Mouse (Mus musculus) MEL (cell line): ENCODE measurements around the gene Rapgef6. TPM values are rescaled to one million over a fixed set of nuclear protein-coding genes. Genes with fewer than 3 reads are reported as not detected.

Experiments used
- DNase-seq: peaks from one replicate; pipeline ENCODE4 v3.0.0; 2011; ENCODE audit warnings: low read depth, low spot score
- H3K27ac ChIP-seq: 2 replicates; pipeline ENCODE4 v1.5.1; 2012; ENCODE audit warnings: low read depth, mild to moderate bottlenecking, control low read depth, low read length, moderate library complexity; ENCODE audit not compliant: control insufficient read depth
- H3K27me3 ChIP-seq, 2 experiments: fragments of 150-350 bp in 1 of 2; sonication (generic) in 1 of 2; 2 replicates each; pipeline ENCODE4 v1.6.1; 2012; ENCODE audit warnings: low read length in 2 of 2, mild to moderate bottlenecking in 2 of 2, improper control_type of control experiment in 1 of 2, moderate library complexity in 1 of 2; ENCODE audit not compliant: insufficient read depth in 2 of 2, control insufficient read depth in 1 of 2
- H3K36me3 ChIP-seq, 2 experiments: 2 replicates each; pipeline ENCODE4 v1.6.1; 2012 to 2014; ENCODE audit warnings: low read length in 2 of 2, improper control_type of control experiment in 1 of 2, inconsistent platforms in 1 of 2, mild to moderate bottlenecking in 1 of 2; ENCODE audit not compliant: insufficient read depth in 2 of 2, control insufficient read depth in 1 of 2
- H3K4me1 ChIP-seq, 2 experiments: fragments of 150-350 bp in 1 of 2; sonication (generic) in 1 of 2; 2 replicates each; pipeline ENCODE4 v1.6.1; 2012; ENCODE audit warnings: low read length in 2 of 2, improper control_type of control experiment in 1 of 2, mild to moderate bottlenecking in 1 of 2; ENCODE audit not compliant: insufficient read depth in 2 of 2, control insufficient read depth in 1 of 2
- H3K4me3 ChIP-seq, 2 experiments: fragments of 150-350 bp in 1 of 2; sonication (generic) in 1 of 2; 2 replicates each; pipeline ENCODE4 v1.5.1; 2012; ENCODE audit warnings: low read depth in 2 of 2, low read length in 2 of 2, mild to moderate bottlenecking in 2 of 2, moderate library complexity in 2 of 2, control low read depth in 1 of 2, improper control_type of control experiment in 1 of 2; ENCODE audit not compliant: control insufficient read depth in 1 of 2, insufficient read depth in 1 of 2
- H3K79me2 ChIP-seq: 2 replicates; pipeline ENCODE4 v1.6.1; 2012; ENCODE audit warnings: mild to moderate bottlenecking, low read length, moderate library complexity; ENCODE audit not compliant: control insufficient read depth, poor library complexity, insufficient read depth
- H3K9ac ChIP-seq: 2 replicates; pipeline ENCODE4 v1.6.1; 2012; ENCODE audit warnings: low read depth, mild to moderate bottlenecking, control low read depth, low read length, moderate library complexity; ENCODE audit not compliant: control insufficient read depth, poor library complexity, severe bottlenecking
- H3K9me3 ChIP-seq: fragments of 150-350 bp; sonication (generic); replicated peaks from 2 replicates; pipeline ENCODE4 v1.6.1; 2012; ENCODE audit warnings: mild to moderate bottlenecking, low read length, improper control_type of control experiment, moderate library complexity; ENCODE audit not compliant: insufficient read depth
- BHLHE40 ChIP-seq: IDR thresholded peaks from 2 replicates; pipeline ENCODE4 v1.6.1; 2012; ENCODE audit warnings: low read depth, mild to moderate bottlenecking, inconsistent platforms, low read length, improper control_type of control experiment, borderline replicate concordance
- CHD1 ChIP-seq: IDR thresholded peaks from 2 replicates; pipeline ENCODE4 v1.6.1; 2012; ENCODE audit warnings: low read depth, mild to moderate bottlenecking, inconsistent platforms, low read length, improper control_type of control experiment
- CHD2 ChIP-seq: IDR thresholded peaks from 2 replicates; pipeline ENCODE4 v1.6.1; 2011; ENCODE audit warnings: low read length, improper control_type of control experiment
- E2F4 ChIP-seq: IDR thresholded peaks from 2 replicates; pipeline ENCODE4 v1.6.1; 2011; ENCODE audit warnings: low read depth, low read length, improper control_type of control experiment, borderline replicate concordance
- ELF1 ChIP-seq: IDR thresholded peaks from 2 replicates; pipeline ENCODE4 v1.6.1; 2014; ENCODE audit warnings: low read depth, mild to moderate bottlenecking, inconsistent platforms, low read length, improper control_type of control experiment, moderate library complexity
- EP300 ChIP-seq, 2 experiments: IDR thresholded peaks; 2 replicates each; pipeline ENCODE4 v1.6.1; 2011; ENCODE audit warnings: improper control_type of control experiment in 2 of 2, low read length in 2 of 2, low read depth in 1 of 2, mild to moderate bottlenecking in 1 of 2
- ETS1 ChIP-seq: IDR thresholded peaks from 2 replicates; pipeline ENCODE4 v1.6.1; 2012; ENCODE audit warnings: low read depth, mild to moderate bottlenecking, inconsistent platforms, low read length, improper control_type of control experiment, moderate library complexity
- GABPA ChIP-seq: IDR thresholded peaks from 2 replicates; pipeline ENCODE4 v1.6.1; 2012; ENCODE audit warnings: low read depth, mild to moderate bottlenecking, inconsistent platforms, low read length, improper control_type of control experiment, moderate library complexity
- GATA1 ChIP-seq: IDR thresholded peaks from 2 replicates; pipeline ENCODE4 v1.6.1; 2011; ENCODE audit warnings: low read depth, low read length, improper control_type of control experiment
- KAT2A ChIP-seq: conservative IDR thresholded peaks from 2 replicates; pipeline ENCODE4 v1.6.1; 2012; ENCODE audit warnings: low read depth, low read length, improper control_type of control experiment, inconsistent platforms
- MAFK ChIP-seq: IDR thresholded peaks from 2 replicates; pipeline ENCODE4 v1.6.1; 2011; ENCODE audit warnings: low read depth, mild to moderate bottlenecking, low read length, improper control_type of control experiment, borderline replicate concordance
- MAZ ChIP-seq: IDR thresholded peaks from 2 replicates; pipeline ENCODE4 v1.6.1; 2012; ENCODE audit warnings: low read depth, mild to moderate bottlenecking, inconsistent platforms, low read length, improper control_type of control experiment
- MEF2A ChIP-seq: IDR thresholded peaks from 2 replicates; pipeline ENCODE4 v1.6.1; 2014; ENCODE audit warnings: low read depth, mild to moderate bottlenecking, inconsistent platforms, low read length, improper control_type of control experiment; ENCODE audit not compliant: poor library complexity, insufficient replicate concordance, severe bottlenecking; ENCODE audit errors: extremely low read depth
- MXI1 ChIP-seq: IDR thresholded peaks from 2 replicates; pipeline ENCODE4 v1.6.1; 2011; ENCODE audit warnings: mild to moderate bottlenecking, low read depth, low read length, improper control_type of control experiment
- MYB ChIP-seq: IDR thresholded peaks from 2 replicates; pipeline ENCODE4 v1.6.1; 2011; ENCODE audit warnings: mild to moderate bottlenecking, low read depth, low read length, improper control_type of control experiment
- MYC ChIP-seq: IDR thresholded peaks from 2 replicates; pipeline ENCODE4 v1.6.1; 2011; ENCODE audit warnings: low read depth, mild to moderate bottlenecking, low read length, improper control_type of control experiment, moderate library complexity
- POLR2AphosphoS2 ChIP-seq: IDR thresholded peaks from 2 replicates; pipeline ENCODE4 v1.6.1; 2011; ENCODE audit warnings: low read length, improper control_type of control experiment
- POLR2AphosphoS5 ChIP-seq: IDR thresholded peaks from 2 replicates; pipeline ENCODE4 v1.6.1; 2012; ENCODE audit warnings: low read depth, borderline replicate concordance, mild to moderate bottlenecking, inconsistent platforms, low read length, moderate library complexity, mixed read lengths
- RAD21 ChIP-seq: IDR thresholded peaks from 2 replicates; pipeline ENCODE4 v1.6.1; 2011; ENCODE audit warnings: mild to moderate bottlenecking, low read depth, low read length, improper control_type of control experiment
- RCOR1 ChIP-seq: IDR thresholded peaks from 2 replicates; pipeline ENCODE4 v1.6.1; 2012; ENCODE audit warnings: low read depth, mild to moderate bottlenecking, inconsistent platforms, low read length, improper control_type of control experiment
- SIN3A ChIP-seq: IDR thresholded peaks from 2 replicates; pipeline ENCODE4 v1.6.1; 2012; ENCODE audit warnings: low read length, improper control_type of control experiment, inconsistent platforms
- SMC3 ChIP-seq: IDR thresholded peaks from 2 replicates; pipeline ENCODE4 v1.6.1; 2011; ENCODE audit warnings: low read depth, low read length, improper control_type of control experiment
- TAL1 ChIP-seq: IDR thresholded peaks from 2 replicates; pipeline ENCODE4 v1.6.1; 2012; ENCODE audit warnings: mild to moderate bottlenecking, inconsistent platforms, low read length, moderate library complexity, mixed read lengths
- USF1 ChIP-seq: IDR thresholded peaks from 2 replicates; pipeline ENCODE4 v1.6.1; 2014; ENCODE audit warnings: low read depth, mild to moderate bottlenecking, inconsistent platforms, low read length, improper control_type of control experiment, moderate library complexity
- USF2 ChIP-seq, 2 experiments: IDR thresholded peaks; 2 replicates each; pipeline ENCODE4 v1.6.1; 2011 to 2012; ENCODE audit warnings: improper control_type of control experiment in 2 of 2, low read length in 2 of 2, borderline replicate concordance in 1 of 2, inconsistent platforms in 1 of 2, low read depth in 1 of 2, mild to moderate bottlenecking in 1 of 2; ENCODE audit not compliant: insufficient read depth in 1 of 2
- ZC3H11A ChIP-seq: IDR thresholded peaks from 2 replicates; pipeline ENCODE4 v1.6.1; 2012; ENCODE audit warnings: low read depth, mild to moderate bottlenecking, inconsistent platforms, low read length, improper control_type of control experiment
- ZKSCAN1 ChIP-seq: IDR thresholded peaks from 2 replicates; pipeline ENCODE4 v1.6.1; 2012; ENCODE audit warnings: low read depth, mild to moderate bottlenecking, inconsistent platforms, low read length, improper control_type of control experiment, moderate library complexity
- ZMIZ1 ChIP-seq: IDR thresholded peaks from 2 replicates; pipeline ENCODE4 v1.6.1; 2012; ENCODE audit warnings: low read depth, mild to moderate bottlenecking, inconsistent platforms, low read length, improper control_type of control experiment, moderate library complexity
- ZNF384 ChIP-seq: IDR thresholded peaks from 2 replicates; pipeline ENCODE4 v1.6.1; 2012; ENCODE audit warnings: low read depth, mild to moderate bottlenecking, inconsistent platforms, low read length, improper control_type of control experiment
- polyA plus RNA-seq, 2 experiments: library from polyadenylated mRNA; stranded (reverse) in 1 of 2; unstranded in 1 of 2; fragments of >175 nt in 1 of 2; fragments of >200 nt in 1 of 2; gene quantifications; 2 replicates each; pipeline versions ENCODE4 v1.2.1 to v1.2.4; 2012; ENCODE audit warnings: low replicate concordance in 2 of 2, low read depth in 1 of 2; ENCODE audit not compliant: insufficient read length in 2 of 2, insufficient read depth in 1 of 2, missing spikeins in 1 of 2
- total RNA-seq: library from RNA; depleted of rRNA; stranded (reverse); fragments of 300-350 nt; gene quantifications from 2 replicates; pipeline ENCODE4 v1.2.3, GENCODE M21; 2012

Rapgef6 gene
- total and polyA plus RNA-seq, 3 experiments: 21.1 to 31.8 TPM; not detected in 1

DNA sequence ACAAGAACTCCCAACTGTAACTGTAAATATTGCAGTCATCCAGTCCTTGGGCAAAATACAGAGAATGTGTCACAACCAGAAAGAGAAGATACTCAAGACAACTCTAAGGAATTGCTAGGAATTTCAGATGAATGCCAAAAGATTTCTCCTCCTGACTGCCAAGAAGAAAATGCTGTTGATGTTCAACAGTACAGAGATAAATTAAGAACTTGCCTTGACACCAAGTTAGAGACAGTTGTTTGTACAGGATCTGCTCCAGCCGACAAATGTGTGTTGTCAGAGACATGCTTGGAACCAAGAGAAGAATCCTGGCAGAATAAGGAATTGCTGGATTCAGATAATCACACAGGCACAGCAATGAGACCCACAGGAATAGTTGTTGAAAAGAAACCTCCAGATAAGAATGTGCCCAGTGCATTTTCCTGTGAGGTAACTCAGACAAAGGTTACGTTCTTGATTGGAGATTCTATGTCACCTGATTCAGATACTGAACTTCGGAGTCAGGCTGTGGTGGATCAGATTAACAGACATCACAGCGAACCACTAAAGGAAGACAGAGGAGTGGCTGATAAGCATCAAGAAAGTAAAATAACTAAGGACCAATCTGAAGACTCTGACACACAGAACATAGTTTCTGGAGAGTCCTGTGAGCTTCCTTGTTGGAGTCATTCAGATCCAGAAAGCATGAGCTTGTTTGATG lies 20.0 kb upstream of the Rapgef6 start:
- Histone ChIP-seq H3K4me3 (no peak overlapping the region), H3K9ac (no peak overlapping the region), H3K9me3 (no peaks in the 10 kb centered on the region), H3K79me2 (0 out of 2 replicates have a peak, but pooled peaks cover 2% of the 10 kb centered on the region), H3K36me3 (peaks cover 0 to 59% of the 10 kb centered on the region in 2 experiments; a peak in 3 of 4 replicates), H3K27me3 (no peaks in the 10 kb centered on the region), H3K27ac (no peak overlapping the region), H3K4me1 (no peaks in the 10 kb centered on the region)
- DNase-seq: no peak
- no peak for TF ChIP-seq RCOR1
- no peak for TF ChIP-seq MXI1
- TF ChIP-seq SIN3A: no peak
- TF ChIP-seq ELF1: no peak
- TF ChIP-seq EP300 (IDR thresholded peaks at IDR 0.05; ENCODE audit: low read depth in 1 of 2, low read length in 2 of 2): no peak
- TF ChIP-seq MAFK: no peak
- TF ChIP-seq MYB: no peak
- no peak for TF ChIP-seq MEF2A
- TF ChIP-seq USF1: no peak
- no peak for TF ChIP-seq CHD2
- no peak for TF ChIP-seq MYC
- TF ChIP-seq ETS1: no peak
- no peak for TF ChIP-seq E2F4
- no peak for TF ChIP-seq ZC3H11A
- no peak for TF ChIP-seq GATA1
- TF ChIP-seq KAT2A: no peak
- TF ChIP-seq RAD21: no peak
- TF ChIP-seq BHLHE40: no peak
- no peak for TF ChIP-seq POLR2AphosphoS2
- TF ChIP-seq ZNF384: no peak

DNA sequence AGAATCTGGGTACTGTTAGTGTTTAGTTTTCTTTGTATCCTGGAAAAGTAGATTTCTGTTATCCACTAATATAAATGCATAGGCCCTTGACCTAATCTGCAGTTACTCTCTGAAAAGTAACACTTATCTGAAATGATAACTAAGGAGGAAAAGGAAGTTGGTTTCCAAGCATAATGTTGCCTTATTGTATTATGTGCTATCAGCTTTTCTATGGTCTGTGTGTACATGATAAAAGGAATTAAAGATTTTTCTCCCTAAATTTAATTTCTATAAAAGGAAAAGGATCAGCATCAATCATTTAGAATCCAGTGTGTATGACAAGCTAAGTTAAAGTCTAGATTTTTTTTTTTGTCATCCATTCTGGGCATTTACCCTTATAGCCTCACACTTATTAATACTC lies 9.1 kb upstream of the Rapgef6 start:
- Histone ChIP-seq H3K36me3 (peaks cover 10 to 62% of the 10 kb centered on the region in 2 experiments), H3K79me2 (no peaks in the 10 kb centered on the region), H3K4me1 (peaks cover 5 to 10% of the 10 kb centered on the region in 2 experiments), H3K9me3 (no peaks in the 10 kb centered on the region), H3K27ac (no peak overlapping the region), H3K9ac (no peak overlapping the region), H3K4me3 (no peak overlapping the region), H3K27me3 (no peaks in the 10 kb centered on the region)
- no peak for DNase-seq
- TF ChIP-seq MEF2A (peak; percentile 32; the same call in 1 of the 2 replicates), EP300 (IDR thresholded peaks at IDR 0.05; ENCODE audit: low read depth in 1 of 2, low read length in 2 of 2) (peak; percentile 85 to 88), ZKSCAN1 (no peak), TAL1 (no peak), MAFK (no peak; the same call in 1 of the 2 replicates), RAD21 (no peak), POLR2AphosphoS2 (no peak), ZMIZ1 (no peak), ETS1 (peak; percentile 57), CHD1 (no peak), SIN3A (peak; percentile 39; the same call in 1 of the 2 replicates), RCOR1 (peak; percentile 95), E2F4 (no peak), SMC3 (no peak), MAZ (no peak), ZNF384 (no peak), USF2 (IDR thresholded peaks at IDR 0.05; ENCODE audit: borderline replicate concordance in 1 of 2, insufficient read depth in 1 of 2, low read depth in 1 of 2, low read length in 2 of 2) (no peak), GABPA (no peak), POLR2AphosphoS5 (no peak)
